Mouse (Mus musculus) liver, embryonic 14.5 days (tissue): ENCODE data around the gene Eefsec. TPM values are rescaled to one million over a fixed set of nuclear protein-coding genes. Genes with fewer than 3 reads are reported as not detected.

Source experiments
- ATAC-seq: fragments of 200-750 bp; cut with Nextera tagmentation; 2 replicates; pipeline ENCODE4 v1.8.0; 2017; ENCODE audit warnings: moderate number of reproducible peaks, mild to moderate bottlenecking, moderate library complexity; ENCODE audit not compliant: insufficient read depth
- DNase-seq, 3 experiments: peaks; one replicate each; pipeline ENCODE4 v3.0.0-alpha.2; 2012 to 2013; ENCODE audit warnings: low read depth in 3 of 3, low spot score in 3 of 3
- H3K27ac ChIP-seq: fragments of 300-500 bp; sonication (generic); 2 replicates; pipeline ENCODE4 v1.5.1; 2014; ENCODE audit warnings: moderate library complexity, mild to moderate bottlenecking, control low read depth, inconsistent platforms
- H3K27me3 ChIP-seq: fragments of 300-500 bp; sonication (generic); 2 replicates; pipeline ENCODE4 v1.6.1; 2014; ENCODE audit warnings: mild to moderate bottlenecking, low read length, moderate library complexity; ENCODE audit not compliant: control insufficient read depth, insufficient read depth
- H3K36me3 ChIP-seq: fragments of 300-500 bp; sonication (generic); replicated peaks from 2 replicates; pipeline ENCODE4 v1.6.1; 2014; ENCODE audit warnings: low read depth; ENCODE audit not compliant: control insufficient read depth, insufficient read depth
- H3K4me1 ChIP-seq, 2 experiments: fragments of 200-500 bp in 1 of 2; fragments of 300-500 bp in 1 of 2; sonication (generic) in 1 of 2; replicated peaks; 2 replicates each; pipeline ENCODE4 v1.6.1; 2012 to 2014; ENCODE audit warnings: antibody characterized with exemption in 1 of 2, inconsistent platforms in 1 of 2, low read length in 1 of 2; ENCODE audit not compliant: control insufficient read depth in 2 of 2, insufficient read depth in 2 of 2
- H3K4me2 ChIP-seq: fragments of 300-500 bp; sonication (generic); 2 replicates; pipeline ENCODE4 v1.6.1; 2014; ENCODE audit warnings: low read depth, mild to moderate bottlenecking, control low read depth, moderate library complexity
- H3K4me3 ChIP-seq, 2 experiments: fragments of 200-500 bp in 1 of 2; fragments of 300-500 bp in 1 of 2; sonication (generic) in 1 of 2; 2 replicates each; pipeline ENCODE4 v1.5.1; 2012 to 2014; ENCODE audit warnings: low read depth in 2 of 2, low read length in 2 of 2, mild to moderate bottlenecking in 2 of 2, control low read depth in 1 of 2, inconsistent platforms in 1 of 2, moderate library complexity in 1 of 2; ENCODE audit not compliant: insufficient read depth in 1 of 2
- H3K9ac ChIP-seq: fragments of 300-500 bp; sonication (generic); replicated peaks from 2 replicates; pipeline ENCODE4 v1.6.1; 2014; ENCODE audit warnings: mild to moderate bottlenecking, control low read depth, moderate library complexity
- H3K9me3 ChIP-seq: fragments of 300-500 bp; sonication (generic); 2 replicates; pipeline ENCODE4 v1.6.1; 2016; ENCODE audit warnings: low read length, mixed read lengths; ENCODE audit not compliant: control insufficient read depth
- CTCF ChIP-seq: IDR thresholded peaks from 2 replicates; pipeline ENCODE4 v1.5.1; 2016; ENCODE audit warnings: antibody characterized with exemption, low read depth, control low read depth
- EP300 ChIP-seq: IDR thresholded peaks from 2 replicates; pipeline ENCODE4 v1.6.1; 2016; ENCODE audit warnings: antibody characterized with exemption, low read depth
- WGBS: fragments of 180-500 bp; shearing (Covaris S2); extraction: QIAGEN DNeasy Blood & Tissue Kit; methylation state at CpG from one replicate; pipeline ENCODE4 v1.1.7; 2014; ENCODE audit not compliant: insufficient replicate concordance; 5-methylcytosine and 5-hydroxymethylcytosine counted together
- polyA plus RNA-seq, 2 experiments: library from polyadenylated mRNA; depleted of rRNA in 1 of 2; stranded (reverse) in 1 of 2; unstranded in 1 of 2; fragments of >200 nt; fragmentation: Nextera tagmentation in 1 of 2; extraction: Ambion mirVana in 1 of 2; gene quantifications; 2 replicates each; pipeline versions ENCODE4 v1.2.1 to v1.2.3; 2012 to 2014

The Eefsec gene
- polyA plus RNA-seq, 2 experiments: 9.7 to 14.3 TPM

DNA sequence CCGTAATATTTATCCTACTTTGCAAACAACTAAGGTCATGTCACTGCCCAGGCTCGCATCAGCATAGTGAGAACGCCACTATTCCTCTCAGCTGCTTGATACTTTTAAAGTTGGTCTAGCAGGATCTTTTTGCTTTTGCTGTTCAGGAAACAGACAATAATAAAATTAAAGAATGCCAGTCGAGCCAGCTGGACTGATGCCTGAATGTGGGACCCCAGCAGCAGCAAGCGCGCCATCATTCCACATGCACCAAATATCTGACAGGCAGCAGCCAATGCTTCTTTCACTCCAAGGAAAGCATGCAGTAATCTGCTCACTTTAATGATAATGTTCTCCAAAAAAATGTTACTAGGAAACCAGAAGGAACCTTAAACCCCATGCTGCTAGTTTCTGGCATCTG lies 45.9 kb downstream of the Eefsec start:
- H3K9me3 ChIP-seq: no peaks in the 10 kb centered on the region
- H3K4me3 ChIP-seq: no peak overlapping the region
- H3K27me3 ChIP-seq: no peaks in the 10 kb centered on the region
- H3K4me1 ChIP-seq: no peaks in the 10 kb centered on the region
- no peak overlapping the region for H3K9ac ChIP-seq
- H3K4me2 ChIP-seq: no peak overlapping the region
- TF ChIP-seq CTCF: no peak
- no peak for TF ChIP-seq EP300
- DNase-seq (no peak), ATAC-seq (no peak)
- H3K27ac ChIP-seq: no peak overlapping the region
- no peaks in the 10 kb centered on the region for H3K36me3 ChIP-seq
- 75% methylated on average over 6 of the region's 6 CpGs for WGBS

DNA sequence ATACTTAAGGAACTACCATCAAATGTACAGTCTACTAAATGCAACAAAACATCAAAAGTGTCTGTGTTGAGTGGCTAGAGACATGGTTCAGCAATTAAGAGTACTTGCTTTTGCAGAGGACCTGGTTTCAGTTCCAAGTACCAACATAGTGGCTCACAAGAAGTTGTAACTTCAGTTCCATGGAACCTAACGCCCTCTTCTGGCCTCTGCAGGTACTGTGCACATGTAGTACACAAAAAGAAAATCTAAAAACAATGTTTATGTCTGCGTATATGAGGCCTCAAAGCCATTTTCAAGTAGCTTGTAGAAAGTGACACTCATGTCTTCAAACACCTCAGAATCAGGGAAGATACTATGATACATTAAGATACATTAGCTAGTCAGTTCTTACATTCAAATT lies 48.4 kb downstream of the Eefsec start:
- H3K4me2 ChIP-seq: no peak overlapping the region
- H3K9me3 ChIP-seq: no peaks in the 10 kb centered on the region
- no peak overlapping the region for H3K27ac ChIP-seq
- no peak overlapping the region for H3K4me3 ChIP-seq
- no peak for TF ChIP-seq EP300
- peak; percentile 44 for TF ChIP-seq CTCF
- no peaks in the 10 kb centered on the region for H3K4me1 ChIP-seq
- ATAC-seq (no peak), DNase-seq (no peak)
- H3K27me3 ChIP-seq: no peaks in the 10 kb centered on the region
- WGBS: 55% methylated on average over 2 of the region's 2 CpGs
- no peak overlapping the region for H3K9ac ChIP-seq
- no peaks in the 10 kb centered on the region for H3K36me3 ChIP-seq

DNA sequence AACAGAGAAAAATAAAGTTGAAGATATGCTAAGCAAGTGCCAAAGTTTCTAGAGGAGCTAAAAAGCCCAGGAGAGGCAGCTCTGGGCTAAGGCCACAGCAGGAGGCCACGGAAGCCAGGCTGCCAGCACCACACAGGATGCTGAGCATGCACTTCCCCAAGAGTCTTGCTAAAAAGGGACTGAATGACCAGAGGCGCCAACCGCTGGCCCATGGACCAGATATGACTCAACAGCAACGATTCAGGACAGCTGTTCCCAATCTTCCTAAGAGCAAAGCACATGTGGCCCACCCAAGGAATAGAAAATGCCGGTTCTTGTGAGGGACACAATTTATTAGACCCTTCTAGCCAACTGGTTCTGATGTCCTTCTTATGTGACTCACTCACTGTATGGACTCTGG lies 57.4 kb downstream of the Eefsec start:
- DNase-seq: no peak
- ATAC-seq: no peak

DNA sequence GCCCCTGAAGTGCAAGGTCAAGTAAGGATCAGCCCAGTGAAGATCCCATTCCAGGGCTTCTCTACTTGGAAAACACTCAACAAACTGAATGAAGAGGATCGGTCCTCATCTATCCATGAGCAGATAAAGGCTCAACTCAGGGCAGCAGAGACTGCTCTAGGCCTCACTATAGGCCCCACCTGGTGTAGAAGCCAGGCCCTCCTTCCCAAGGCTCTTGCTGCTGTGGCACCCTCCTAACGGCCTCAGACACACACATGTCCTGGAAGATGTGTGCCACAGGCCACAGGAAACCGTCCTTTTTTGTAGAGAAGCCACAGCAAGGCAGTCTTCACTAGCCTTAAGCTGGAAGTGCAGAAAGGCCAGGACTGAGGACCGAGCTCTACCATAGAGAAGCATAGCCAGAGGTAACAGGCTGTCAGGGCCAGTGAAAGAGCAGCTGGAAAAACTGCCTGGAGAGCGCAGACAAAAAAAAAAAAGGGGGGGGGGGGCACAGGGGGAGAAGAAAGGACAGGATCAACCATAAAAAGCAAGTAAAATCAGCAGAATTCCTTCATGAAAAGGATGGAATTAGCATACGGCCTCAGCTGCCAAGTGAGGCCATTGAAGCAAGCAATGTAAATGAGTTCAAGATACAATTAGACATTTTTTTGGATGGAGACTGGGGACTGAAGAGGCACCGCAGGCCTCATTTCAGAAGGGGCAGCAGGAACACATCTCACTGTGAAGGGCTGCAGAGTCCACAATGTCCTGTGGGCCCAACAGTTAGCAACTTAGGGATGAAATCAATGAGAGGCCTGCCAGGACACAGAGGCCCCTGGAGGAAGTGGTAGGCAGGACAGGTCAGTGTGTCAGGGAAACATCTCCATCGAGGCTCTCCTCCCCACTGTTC lies 58.3 kb downstream of the Eefsec start:
- 62% methylated on average over 8 of the region's 8 CpGs for WGBS
- ATAC-seq: no peak
- no peak overlapping the region for H3K27ac ChIP-seq
- H3K4me1 ChIP-seq: 0 out of 4 replicates have a peak, but pooled peaks cover 0 to 3% of the 10 kb centered on the region in 2 experiments
- H3K9me3 ChIP-seq: no peaks in the 10 kb centered on the region
- H3K4me3 ChIP-seq: no peak overlapping the region
- no peak for DNase-seq
- no peaks in the 10 kb centered on the region for H3K27me3 ChIP-seq
- H3K36me3 ChIP-seq: no peaks in the 10 kb centered on the region
- H3K4me2 ChIP-seq: no peak overlapping the region
- no peak overlapping the region for H3K9ac ChIP-seq
- TF ChIP-seq EP300 (no peak), CTCF (no peak)

More for the DNA sequence above, 57.4 kb downstream of the Eefsec start:
- TF ChIP-seq CTCF (no peak), EP300 (no peak)
- Histone ChIP-seq H3K4me3 (no peak overlapping the region), H3K4me2 (no peak overlapping the region), H3K27ac (no peak overlapping the region), H3K9me3 (no peaks in the 10 kb centered on the region), H3K36me3 (no peaks in the 10 kb centered on the region), H3K4me1 (0 out of 4 replicates have a peak, but pooled peaks cover 0 to 3% of the 10 kb centered on the region in 2 experiments), H3K9ac (no peak overlapping the region), H3K27me3 (no peaks in the 10 kb centered on the region)
- WGBS: 48% methylated on average over 5 of the region's 5 CpGs

DNA sequence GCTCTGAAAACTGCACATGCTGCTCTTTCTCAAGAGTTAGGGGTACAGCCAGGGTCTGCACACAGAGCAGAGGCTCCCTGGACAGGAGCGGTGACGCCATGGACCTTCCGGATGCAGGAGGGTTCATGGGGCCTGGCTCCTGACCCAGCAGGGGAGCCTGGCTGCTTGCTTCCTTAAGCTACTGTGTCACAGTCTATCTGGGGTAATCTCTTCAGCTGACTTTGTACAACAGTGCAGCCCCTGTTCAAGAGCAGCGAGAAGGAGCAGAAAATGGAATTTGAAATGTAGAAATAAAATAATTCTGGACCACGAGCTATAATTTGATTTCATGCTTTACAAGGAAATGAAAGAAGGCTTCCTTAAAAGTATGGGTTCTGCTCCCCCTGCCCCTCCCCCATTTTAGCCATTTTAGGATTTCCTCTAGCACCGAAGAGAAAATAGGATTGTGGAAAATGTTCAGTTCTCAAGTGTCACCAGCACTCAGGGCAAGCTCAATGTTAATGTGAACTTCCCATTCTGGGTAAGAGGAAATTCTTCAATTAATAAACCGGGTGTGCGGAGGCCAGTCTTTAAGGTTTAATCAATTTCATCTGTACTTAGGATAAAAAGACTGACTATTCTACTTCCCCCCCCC lies 61.8 kb downstream of the Eefsec start:
- Histone ChIP-seq H3K36me3 (no peaks in the 10 kb centered on the region), H3K4me2 (no peak overlapping the region), H3K4me3 (no peak overlapping the region), H3K4me1 (0 out of 4 replicates have a peak, but pooled peaks cover 0 to 3% of the 10 kb centered on the region in 2 experiments), H3K9me3 (no peaks in the 10 kb centered on the region), H3K9ac (no peak overlapping the region), H3K27ac (no peak overlapping the region), H3K27me3 (no peaks in the 10 kb centered on the region)
- no peak for DNase-seq
- TF ChIP-seq CTCF (no peak), EP300 (no peak)
- no peak for ATAC-seq
- 71% methylated on average over 8 of the region's 8 CpGs for WGBS
